Mouse (Mus musculus) lung, adult 2 months (tissue): ENCODE results near the gene Iqce.

Source experiments
- CTCF ChIP-seq: fragments of 200-500 bp; IDR thresholded peaks from 2 replicates; pipeline ENCODE4 v1.5.1; 2011; ENCODE audit warnings: mild to moderate bottlenecking, low read length, control low read depth; ENCODE audit not compliant: insufficient read depth
- POLR2A ChIP-seq: fragments of 200-500 bp; IDR thresholded peaks from 2 replicates; pipeline ENCODE4 v1.6.1; 2011; ENCODE audit warnings: low read depth, mild to moderate bottlenecking, control low read depth, low read length, borderline replicate concordance; ENCODE audit errors: extremely low read depth

- TF ChIP-seq CTCF = no peak
- no peak for TF ChIP-seq POLR2A
Observed at GRCm38 (mm10) chr5:140654096-140654845, 47.9 kb downstream of the Iqce start.
